Mouse (Mus musculus): ENCODE data around the gene Sdhaf4. TPM values are rescaled to one million over a fixed set of nuclear protein-coding genes. Genes with fewer than 3 reads are reported as not detected.

Gene Sdhaf4
- total and polyA plus RNA-seq, 2 experiments from 2014 or later = 41.3 to 111 TPM

- DNase-seq (ENCODE audit: low spot score) (no peak), ATAC-seq (ENCODE audit: low FRiP score) (no peak)
- H3K9ac ChIP-seq (replicated peaks; ENCODE audit: low read length, poor library complexity, severe bottlenecking) = no peak overlapping the region
- H3K27ac ChIP-seq (ENCODE audit: low read depth, low read length) = no peak overlapping the region
- no peak overlapping the region for H3K4me2 ChIP-seq (ENCODE audit: low read depth, low read length, poor library complexity, severe bottlenecking)
- no peak for TF ChIP-seq CTCF (IDR thresholded peaks at IDR 0.05)
- no peaks in the 10 kb centered on the region for H3K4me1 ChIP-seq (ENCODE audit: insufficient read depth, low read length)
- no peaks in the 10 kb centered on the region for H3K9me3 ChIP-seq (ENCODE audit: low read length)
- 83% methylated on average over 1 of the region's 1 CpGs for WGBS
- no peaks in the 10 kb centered on the region for H3K36me3 ChIP-seq (ENCODE audit: insufficient read depth, low read length)
- H3K27me3 ChIP-seq (ENCODE audit: insufficient read depth, low read length) = no peaks in the 10 kb centered on the region
- no peak overlapping the region for H3K4me3 ChIP-seq (ENCODE audit: low read depth, low read length)
Observed at GRCm38 (mm10) chr1:23966226-23966625, 39.2 kb downstream of the Sdhaf4 start.

DNA sequence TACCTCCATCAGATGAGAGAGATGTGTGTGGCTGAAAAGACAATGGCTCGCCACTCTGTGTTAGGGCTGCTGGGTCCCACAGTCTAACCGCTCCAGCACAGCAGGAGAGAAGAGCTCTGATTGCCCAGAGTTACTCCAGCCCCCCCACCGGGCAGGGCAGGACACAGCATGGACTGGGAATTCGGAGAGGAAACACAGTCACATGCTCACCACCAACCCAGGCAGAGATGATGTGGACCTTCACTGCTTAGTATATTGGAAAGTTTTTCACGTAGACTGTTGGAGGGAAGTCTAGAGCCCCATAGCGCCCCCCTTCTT is 46.1 kb downstream of the Sdhaf4 start:
- peak overlapping the region; percentile 22; the same call in 1 of the 2 replicates for H3K4me2 ChIP-seq (ENCODE audit: low read depth, low read length, poor library complexity, severe bottlenecking)
- no peak for DNase-seq (ENCODE audit: low spot score)
- H3K27ac ChIP-seq (ENCODE audit: low read depth, low read length) = no peak overlapping the region
- no peaks in the 10 kb centered on the region for H3K27me3 ChIP-seq (ENCODE audit: insufficient read depth, low read length)
- ATAC-seq (ENCODE audit: low FRiP score) = no peak
- no peaks in the 10 kb centered on the region for H3K4me1 ChIP-seq (ENCODE audit: insufficient read depth, low read length)
- TF ChIP-seq CTCF (IDR thresholded peaks at IDR 0.05) = no peak
- H3K4me3 ChIP-seq (ENCODE audit: low read depth, low read length) = no peak overlapping the region
- no peaks in the 10 kb centered on the region for H3K9me3 ChIP-seq (ENCODE audit: low read length)
- H3K36me3 ChIP-seq (ENCODE audit: insufficient read depth, low read length) = no peaks in the 10 kb centered on the region
- 22% methylated on average over 6 of the region's 6 CpGs for WGBS
- no peak overlapping the region for H3K9ac ChIP-seq (replicated peaks; ENCODE audit: low read length, poor library complexity, severe bottlenecking)

DNA sequence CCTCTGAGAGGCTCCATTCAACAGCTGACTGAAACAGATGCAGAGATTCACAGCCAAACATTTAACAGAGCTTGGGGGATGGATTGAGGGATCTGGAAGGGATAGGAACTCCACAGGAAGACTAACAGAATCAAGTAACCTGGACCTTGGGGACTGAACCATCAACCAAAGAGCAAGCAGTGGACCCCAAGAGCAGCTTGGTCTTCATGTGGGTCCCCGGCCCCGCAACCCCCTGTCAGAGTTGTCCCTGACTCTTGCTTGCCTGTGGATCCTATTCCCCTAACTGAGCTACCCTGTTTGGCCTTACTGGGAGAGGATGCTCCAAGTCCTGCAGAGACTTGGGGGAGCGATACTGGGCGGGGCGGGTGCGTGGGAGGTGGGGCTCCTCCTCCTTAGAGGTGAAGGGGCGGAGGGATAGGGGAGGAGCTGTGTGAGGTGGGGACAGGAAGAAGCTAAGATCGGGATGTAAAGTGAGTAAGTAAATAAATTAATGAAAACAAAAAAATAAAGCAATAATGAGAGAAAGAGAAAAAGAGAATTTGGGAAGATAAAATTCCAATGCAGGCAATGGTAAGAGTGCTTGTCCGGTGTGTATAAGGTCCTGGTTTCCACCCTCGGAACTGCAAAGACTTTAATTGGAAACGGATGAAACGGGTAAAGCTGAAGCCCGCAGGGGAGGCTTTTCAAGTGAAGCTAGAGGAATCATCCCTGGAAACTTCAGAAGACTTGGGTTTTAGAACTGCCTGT is 46.6 kb downstream of the Sdhaf4 start:
- Histone ChIP-seq H3K9ac (replicated peaks; ENCODE audit: low read length, poor library complexity, severe bottlenecking) (no peak overlapping the region), H3K36me3 (ENCODE audit: insufficient read depth, low read length) (no peaks in the 10 kb centered on the region), H3K4me3 (ENCODE audit: low read depth, low read length) (no peak overlapping the region), H3K27me3 (ENCODE audit: insufficient read depth, low read length) (no peaks in the 10 kb centered on the region), H3K4me1 (ENCODE audit: insufficient read depth, low read length) (no peaks in the 10 kb centered on the region), H3K27ac (ENCODE audit: low read depth, low read length) (no peak overlapping the region), H3K9me3 (ENCODE audit: low read length) (no peaks in the 10 kb centered on the region), H3K4me2 (ENCODE audit: low read depth, low read length, poor library complexity, severe bottlenecking) (peak overlapping the region; percentile 22; the same call in 1 of the 2 replicates)
- DNase-seq (ENCODE audit: low spot score) (no peak), ATAC-seq (ENCODE audit: low FRiP score) (no peak)
- TF ChIP-seq CTCF (IDR thresholded peaks at IDR 0.05) = no peak
- WGBS = 16% methylated on average over 13 of the region's 13 CpGs

DNA sequence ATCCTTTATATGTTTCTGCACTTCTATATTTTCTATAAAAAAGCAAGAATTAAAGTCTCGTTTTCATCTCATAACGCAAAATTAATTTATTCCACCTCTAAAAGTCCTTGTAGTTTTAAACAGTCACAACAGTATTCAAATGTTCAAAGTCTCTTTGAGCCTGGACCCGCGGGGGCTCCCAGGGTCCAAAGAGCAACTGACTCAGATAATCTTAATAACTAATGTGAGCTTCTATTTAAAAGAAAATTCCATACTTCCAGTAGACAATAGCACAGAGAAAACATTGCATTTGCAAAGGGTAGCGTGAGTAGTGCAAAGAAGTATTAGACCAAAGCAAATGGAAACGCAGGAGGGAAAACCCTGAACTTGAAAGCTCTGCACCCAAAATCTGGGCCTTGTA is 47.4 kb downstream of the Sdhaf4 start:
- Histone ChIP-seq H3K27me3 (ENCODE audit: insufficient read depth, low read length) (no peaks in the 10 kb centered on the region), H3K4me3 (ENCODE audit: low read depth, low read length) (no peak overlapping the region), H3K9me3 (ENCODE audit: low read length) (no peaks in the 10 kb centered on the region), H3K9ac (replicated peaks; ENCODE audit: low read length, poor library complexity, severe bottlenecking) (no peak overlapping the region), H3K4me1 (ENCODE audit: insufficient read depth, low read length) (no peaks in the 10 kb centered on the region), H3K4me2 (ENCODE audit: low read depth, low read length, poor library complexity, severe bottlenecking) (no peak overlapping the region), H3K36me3 (ENCODE audit: insufficient read depth, low read length) (no peaks in the 10 kb centered on the region), H3K27ac (ENCODE audit: low read depth, low read length) (no peak overlapping the region)
- ATAC-seq (ENCODE audit: low FRiP score) (no peak), DNase-seq (ENCODE audit: low spot score) (no peak)
- no peak for TF ChIP-seq CTCF (IDR thresholded peaks at IDR 0.05)
- WGBS = 86% methylated on average over 6 of the region's 6 CpGs

- no peak overlapping the region for H3K4me2 ChIP-seq (ENCODE audit: low read depth, low read length, poor library complexity, severe bottlenecking)
- no peak overlapping the region for H3K9ac ChIP-seq (replicated peaks; ENCODE audit: low read length, poor library complexity, severe bottlenecking)
- 91% methylated on average over 4 of the region's 4 CpGs for WGBS
- no peak for DNase-seq (ENCODE audit: low spot score)
- no peak for ATAC-seq (ENCODE audit: low FRiP score)
- H3K4me1 ChIP-seq (ENCODE audit: insufficient read depth, low read length) = no peaks in the 10 kb centered on the region
- no peak for TF ChIP-seq CTCF (IDR thresholded peaks at IDR 0.05)
- H3K9me3 ChIP-seq (ENCODE audit: low read length) = no peaks in the 10 kb centered on the region
- H3K27ac ChIP-seq (ENCODE audit: low read depth, low read length) = no peak overlapping the region
- H3K4me3 ChIP-seq (ENCODE audit: low read depth, low read length) = no peak overlapping the region
- no peaks in the 10 kb centered on the region for H3K36me3 ChIP-seq (ENCODE audit: insufficient read depth, low read length)
- no peaks in the 10 kb centered on the region for H3K27me3 ChIP-seq (ENCODE audit: insufficient read depth, low read length)
Observed at GRCm38 (mm10) chr1:23955539-23955938, 49.9 kb downstream of the Sdhaf4 start.

DNA sequence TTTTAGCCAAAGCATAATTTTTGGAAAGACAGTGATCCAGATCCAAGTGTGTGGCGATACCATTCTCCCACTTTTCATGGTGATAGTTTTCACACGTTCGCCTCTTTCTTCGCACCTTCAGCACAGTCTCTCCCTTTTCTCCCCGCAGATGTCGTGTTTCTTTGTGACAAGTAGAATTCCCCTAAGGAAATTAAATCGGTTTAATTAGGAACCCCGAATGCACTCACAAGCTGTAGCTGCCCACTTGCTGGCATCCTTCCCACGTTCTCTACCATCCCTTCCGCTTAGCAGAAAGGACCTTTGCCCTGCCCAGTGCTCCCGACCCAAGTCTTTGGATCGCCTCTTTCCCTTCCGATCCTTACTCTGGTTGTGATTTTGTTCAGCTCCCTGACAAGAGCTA is 51.5 kb downstream of the Sdhaf4 start:
- H3K4me3 ChIP-seq (ENCODE audit: low read depth, low read length) = no peak overlapping the region
- WGBS = 86% methylated on average over 13 of the region's 13 CpGs
- no peak for DNase-seq (ENCODE audit: low spot score)
- no peak for ATAC-seq (ENCODE audit: low FRiP score)
- no peak overlapping the region for H3K4me2 ChIP-seq (ENCODE audit: low read depth, low read length, poor library complexity, severe bottlenecking)
- no peaks in the 10 kb centered on the region for H3K9me3 ChIP-seq (ENCODE audit: low read length)
- TF ChIP-seq CTCF (IDR thresholded peaks at IDR 0.05) = no peak
- no peaks in the 10 kb centered on the region for H3K36me3 ChIP-seq (ENCODE audit: insufficient read depth, low read length)
- H3K27me3 ChIP-seq (ENCODE audit: insufficient read depth, low read length) = no peaks in the 10 kb centered on the region
- no peak overlapping the region for H3K9ac ChIP-seq (replicated peaks; ENCODE audit: low read length, poor library complexity, severe bottlenecking)
- H3K4me1 ChIP-seq (ENCODE audit: insufficient read depth, low read length) = no peaks in the 10 kb centered on the region
- H3K27ac ChIP-seq (ENCODE audit: low read depth, low read length) = no peak overlapping the region

Measured in midbrain, postnatal 0 days (tissue).